Mouse (Mus musculus) bone marrow, adult 2 months (tissue): ENCODE measurements at regions not wholly inside any gene's neighbourhood (a gene's known extent, or its start where the extent isn't known, plus 50 kb on each side); places are given as distances from the start of the nearest gene placed in this dataset.

ENCODE experiments used
- H3K27ac ChIP-seq: fragments of 200-500 bp; 2 replicates; pipeline ENCODE4 v1.5.1; 2012; ENCODE audit warnings: low read depth, mild to moderate bottlenecking, control low read depth, inconsistent platforms, low read length; ENCODE audit not compliant: control insufficient read depth, poor library complexity, insufficient read depth
- H3K4me1 ChIP-seq: fragments of 200-500 bp; 2 replicates; pipeline ENCODE4 v1.6.1; 2011; ENCODE audit warnings: low read length; ENCODE audit not compliant: control insufficient read depth, insufficient read depth
- H3K4me3 ChIP-seq: fragments of 200-500 bp; replicated peaks from 2 replicates; pipeline ENCODE3; 2011; ENCODE audit warnings: mild to moderate bottlenecking, low read depth, low read length, control low read depth; ENCODE audit not compliant: control insufficient read depth
- CTCF ChIP-seq: fragments of 200-500 bp; IDR thresholded peaks from 2 replicates; pipeline ENCODE4 v1.5.1; 2011; ENCODE audit warnings: low read length, control low read depth; ENCODE audit not compliant: control insufficient read depth, insufficient read depth
- POLR2A ChIP-seq: fragments of 200-500 bp; IDR thresholded peaks from 2 replicates; pipeline ENCODE4 v1.6.1; 2011; ENCODE audit warnings: low read depth, mild to moderate bottlenecking, control low read depth, low read length, borderline replicate concordance; ENCODE audit not compliant: control insufficient read depth
- WGBS: fragments of 180-500 bp; shearing (Covaris S2); methylation state at CpG from one replicate; pipeline ENCODE4 v1.1.7; 2018; 5-methylcytosine and 5-hydroxymethylcytosine counted together

DNA sequence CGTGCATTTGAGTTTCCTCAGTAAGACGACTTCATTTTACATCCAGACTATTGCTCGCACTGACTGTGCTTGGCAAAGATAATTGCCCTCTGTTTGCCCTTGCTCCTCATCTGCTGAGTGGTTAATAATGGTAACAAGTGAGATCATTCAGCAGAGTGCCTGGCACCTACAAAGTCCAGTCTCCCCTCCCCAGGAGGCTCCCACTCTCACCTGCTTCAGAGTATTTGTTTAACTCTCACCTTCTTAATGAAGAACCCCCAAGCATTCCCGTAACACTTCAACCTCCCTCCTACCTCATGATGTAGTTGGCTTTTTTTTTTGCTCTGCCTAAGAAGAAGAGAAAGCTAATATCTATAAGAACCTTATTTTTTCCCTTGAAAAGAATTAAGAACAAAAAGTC lies 288.6 kb upstream of the Sel1l start:
- 73% methylated on average over 4 of the region's 4 CpGs for WGBS
- no peak for TF ChIP-seq POLR2A
- no peak for TF ChIP-seq CTCF
- H3K4me3 ChIP-seq, result no peak overlapping the region
- no peak overlapping the region for H3K27ac ChIP-seq
- H3K4me1 ChIP-seq, result no peaks in the 10 kb centered on the region

DNA sequence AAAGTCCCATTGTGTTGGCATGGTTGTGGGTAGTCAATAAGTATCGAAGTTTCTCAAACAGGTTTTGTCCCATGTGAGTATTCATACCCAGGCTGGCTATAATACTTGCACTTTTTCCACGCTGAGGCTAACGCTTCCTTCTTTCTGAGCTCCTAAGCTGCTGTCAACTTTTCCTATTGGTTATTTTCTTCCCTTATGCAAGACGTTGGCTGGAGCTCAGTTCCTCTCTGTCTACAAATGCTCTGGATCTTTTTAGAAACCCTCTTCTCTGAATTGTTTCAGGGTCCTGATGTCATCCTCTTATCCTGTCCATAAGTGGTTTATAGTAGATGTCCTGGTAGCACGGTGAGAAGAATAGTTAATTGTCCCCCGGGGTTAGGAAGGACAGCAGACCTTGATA lies 278.7 kb upstream of the Sel1l start:
- Histone ChIP-seq H3K4me3 (no peak overlapping the region), H3K27ac (no peak overlapping the region), H3K4me1 (no peaks in the 10 kb centered on the region)
- 68% methylated on average over 6 of the region's 6 CpGs for WGBS
- TF ChIP-seq CTCF (no peak), POLR2A (no peak)

DNA sequence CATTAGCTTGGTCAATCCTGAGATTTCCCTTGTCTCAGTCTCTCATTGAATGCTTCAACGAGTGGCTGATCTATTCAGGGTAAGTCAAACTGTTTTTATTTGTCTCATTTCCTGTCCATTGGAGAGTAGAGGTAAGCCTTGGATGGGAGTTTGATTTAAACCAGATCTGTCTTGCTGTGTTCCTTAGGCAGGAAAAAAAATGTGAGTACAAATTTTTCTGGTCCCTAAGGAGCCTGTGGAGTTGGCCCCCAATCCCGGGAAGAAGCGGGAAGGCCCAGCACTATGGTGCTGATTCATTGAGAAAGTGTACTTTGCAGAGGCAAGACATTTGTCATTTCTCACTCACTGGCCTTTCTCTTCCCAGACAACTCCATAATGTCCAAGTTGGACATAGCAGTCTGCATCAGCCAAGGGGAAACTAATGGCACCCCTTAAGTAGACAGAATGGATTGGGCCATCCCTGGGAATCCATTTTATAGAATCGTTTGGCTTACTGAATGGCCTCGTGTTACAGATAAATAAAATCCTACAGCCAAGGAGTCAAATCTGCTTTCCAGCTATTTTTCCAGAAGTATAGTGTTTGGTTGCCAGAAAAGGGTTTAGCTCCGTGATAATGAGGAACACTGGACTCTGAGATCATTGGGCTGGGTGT lies 271.3 kb upstream of the Sel1l start:
- H3K4me1 ChIP-seq, result no peaks in the 10 kb centered on the region
- TF ChIP-seq POLR2A (no peak), CTCF (no peak)
- no peak overlapping the region for H3K27ac ChIP-seq
- WGBS, result 66% methylated on average over 6 of the region's 6 CpGs
- no peak overlapping the region for H3K4me3 ChIP-seq

DNA sequence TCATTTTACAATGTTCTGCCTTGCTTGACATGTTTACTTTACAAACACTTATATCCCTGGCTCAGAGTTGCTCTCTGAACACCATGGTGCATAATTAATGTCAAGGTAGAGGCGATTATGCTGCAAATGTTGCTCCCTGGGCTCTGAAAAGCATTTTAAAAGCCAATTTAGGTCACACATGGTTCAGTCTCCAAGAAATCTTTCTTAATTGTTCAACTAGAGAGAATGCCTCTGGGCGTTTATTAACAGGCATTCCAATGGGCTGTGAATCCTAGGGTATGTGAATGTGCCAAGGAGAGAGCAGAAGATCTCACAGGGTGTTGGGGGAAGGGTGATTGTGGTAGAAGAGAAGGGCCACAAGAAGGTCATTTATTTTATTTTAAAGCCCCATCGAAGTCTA lies 260.7 kb upstream of the Sel1l start:
- H3K4me1 ChIP-seq, result no peaks in the 10 kb centered on the region
- no peak overlapping the region for H3K4me3 ChIP-seq
- H3K27ac ChIP-seq, result no peak overlapping the region
- no peak for TF ChIP-seq POLR2A
- 65% methylated on average over 3 of the region's 3 CpGs for WGBS

DNA sequence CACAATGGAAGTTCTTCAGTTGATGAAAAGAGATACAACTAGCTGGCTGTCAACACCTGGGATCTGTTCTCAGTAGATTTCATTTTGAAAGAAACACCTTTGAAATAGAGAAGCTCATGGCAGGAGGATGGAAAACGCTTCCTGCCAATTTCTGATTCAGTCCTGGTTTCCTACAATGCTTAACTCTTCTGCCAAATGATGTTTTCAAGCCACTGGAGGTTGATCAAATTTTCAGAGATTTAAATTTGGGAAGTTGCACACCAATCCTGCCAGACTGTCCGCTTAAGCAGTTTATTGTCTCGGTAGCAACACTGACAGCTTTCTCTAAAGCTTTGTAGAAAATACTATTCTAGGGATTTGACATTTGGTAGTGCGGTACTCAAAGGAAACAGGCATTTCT lies 251.1 kb upstream of the Sel1l start:
- WGBS, result 70% methylated on average over 4 of the region's 4 CpGs
- no peak for TF ChIP-seq CTCF
- no peak for TF ChIP-seq POLR2A
- no peaks in the 10 kb centered on the region for H3K4me1 ChIP-seq

DNA sequence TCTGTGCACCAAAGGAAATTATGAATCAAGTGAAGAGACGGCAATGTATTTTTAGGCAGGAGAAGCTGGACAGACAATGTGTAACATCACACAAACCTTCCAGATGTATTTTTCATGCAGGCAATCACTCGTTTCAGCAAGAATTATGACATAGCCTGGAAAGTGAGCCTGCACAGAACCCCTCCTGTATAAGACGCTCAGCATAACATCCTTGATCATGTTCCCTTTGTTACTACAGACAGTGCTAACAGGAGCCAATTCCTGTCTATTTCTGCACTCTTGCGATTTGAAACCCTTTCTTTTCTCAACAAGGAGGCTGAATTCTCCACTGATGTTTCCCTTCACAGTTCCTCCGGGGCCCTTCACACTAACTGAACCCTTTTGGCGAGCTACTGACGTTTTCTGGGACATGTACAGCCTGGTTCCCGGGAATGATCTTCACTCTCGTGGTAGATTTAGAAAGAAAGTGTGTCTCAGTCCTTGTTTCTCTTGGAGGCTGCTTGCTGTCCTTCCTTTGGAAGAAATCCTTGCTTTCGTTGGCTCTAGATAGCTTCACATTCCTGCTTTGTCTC lies 243.9 kb upstream of the Sel1l start:
- no peaks in the 10 kb centered on the region for H3K4me1 ChIP-seq
- H3K4me3 ChIP-seq, result no peak overlapping the region
- 61% methylated on average over 10 of the region's 10 CpGs for WGBS
- H3K27ac ChIP-seq, result no peak overlapping the region
- TF ChIP-seq CTCF, result no peak
- TF ChIP-seq POLR2A, result no peak

More for the DNA sequence above, 251.1 kb upstream of the Sel1l start:
- no peak overlapping the region for H3K4me3 ChIP-seq
- H3K27ac ChIP-seq, result no peak overlapping the region

DNA sequence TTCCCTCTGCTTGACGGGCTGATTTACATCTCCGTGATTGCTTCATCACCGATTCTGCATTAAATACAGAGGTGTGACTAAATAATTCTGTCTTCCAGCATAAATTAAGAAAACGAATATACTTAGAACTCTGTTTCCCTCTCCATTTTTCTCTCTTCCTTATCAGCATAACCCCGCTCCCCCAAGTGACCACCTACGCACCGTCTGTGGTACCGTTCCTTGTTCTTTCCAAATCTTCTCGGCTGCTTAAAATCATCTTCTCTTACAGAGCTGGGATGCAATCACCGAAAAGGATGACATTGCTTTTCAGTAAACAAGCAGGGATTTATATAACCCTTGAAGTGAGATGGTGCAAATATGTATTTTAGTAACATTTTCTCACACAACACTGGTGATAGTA lies 224.3 kb upstream of the Sel1l start:
- no peak for TF ChIP-seq POLR2A
- TF ChIP-seq CTCF, result no peak
- 83% methylated on average over 10 of the region's 10 CpGs for WGBS
- no peaks in the 10 kb centered on the region for H3K4me1 ChIP-seq
- H3K4me3 ChIP-seq, result no peak overlapping the region
- H3K27ac ChIP-seq, result no peak overlapping the region

DNA sequence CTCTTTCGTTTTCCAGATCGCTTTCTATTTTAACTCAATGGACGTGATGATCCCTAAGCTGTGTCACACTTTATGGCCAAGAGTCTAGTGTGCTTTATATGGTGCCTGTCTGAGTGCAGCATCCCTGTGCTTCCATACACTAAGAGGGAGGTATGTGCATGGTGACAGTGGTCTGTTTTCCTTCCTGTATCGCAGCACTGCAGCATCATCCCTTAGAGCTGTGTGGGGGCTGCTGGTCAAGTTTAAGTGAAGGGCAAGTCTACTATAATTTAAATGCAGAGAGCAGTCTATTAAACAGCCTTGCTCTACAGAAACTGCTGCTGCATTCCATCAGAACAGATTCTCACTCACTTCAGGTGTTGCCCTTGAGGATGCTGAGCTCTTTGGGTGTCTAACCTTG lies 213.8 kb upstream of the Sel1l start:
- WGBS, result 74% methylated on average over 4 of the region's 4 CpGs

DNA sequence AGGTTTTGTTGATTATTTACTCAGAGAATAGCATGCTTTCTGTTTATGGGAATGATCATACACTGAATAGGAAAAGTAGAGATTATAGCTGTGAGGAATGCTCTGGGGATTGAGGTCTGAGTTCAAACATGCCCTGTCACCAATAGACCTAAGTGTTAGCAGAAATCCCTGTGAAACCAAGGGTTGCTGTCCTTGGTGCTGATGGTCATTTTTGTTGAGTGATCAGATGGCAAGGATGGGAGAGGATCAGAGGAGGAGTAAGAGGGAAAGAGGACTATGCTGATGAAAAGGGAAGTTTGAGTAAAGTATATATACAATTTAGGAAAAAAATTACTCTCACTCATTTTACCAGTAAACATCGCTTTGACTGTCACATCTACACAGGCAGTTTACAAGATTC lies 191.5 kb upstream of the Sel1l start:
- WGBS, result 61% methylated on average over 1 of the region's 1 CpGs
- TF ChIP-seq CTCF, result no peak
- no peak for TF ChIP-seq POLR2A
- Histone ChIP-seq H3K27ac (no peak overlapping the region), H3K4me1 (no peaks in the 10 kb centered on the region), H3K4me3 (no peak overlapping the region)

More for the DNA sequence above, 213.8 kb upstream of the Sel1l start:
- Histone ChIP-seq H3K4me3 (no peak overlapping the region), H3K4me1 (no peaks in the 10 kb centered on the region), H3K27ac (no peak overlapping the region)
- TF ChIP-seq CTCF (no peak), POLR2A (no peak)
